Mouse (Mus musculus): ENCODE measurements around the gene Zmynd19. TPM values are rescaled to one million over a fixed set of nuclear protein-coding genes. Genes with fewer than 3 reads are reported as not detected.

The Zmynd19 gene
- 10 to 100 TPM; 36.4 to 39.1 TPM for total RNA-seq (2021)
- long read RNA-seq, transcript Zmynd19-201 (6 exons, 3,903 nt), result major isoform, 5 of 10 reads
- long read RNA-seq, partial matches to known transcripts, result 0 of 10 reads
- long read RNA-seq, other reads (novel, unspliced or antisense), result 5 of 10 reads

- peak; percentile 97 to 98 for DNase-seq (ENCODE audit: low spot score in 2 of 2)
These were observed at the start of gene Zmynd19 for GRCm38 (mm10) chr2:24949421-24950188. TSS of gene Zmynd19 (plus strand) at chr2:24949792.

GRCm38 (mm10) chr2:24901055-24901454 lies 48.5 kb upstream of the Zmynd19 start:
- peak in 1 of 2 experiments; percentile 45 for DNase-seq (ENCODE audit: low spot score in 2 of 2)

- no peak for DNase-seq (ENCODE audit: low spot score in 2 of 2)
These were observed 46.6 kb upstream of the Zmynd19 start for GRCm38 (mm10) chr2:24902999-24903398.

GRCm38 (mm10) chr2:24904823-24905652 lies 44.6 kb upstream of the Zmynd19 start:
- no peak for DNase-seq (ENCODE audit: low spot score in 2 of 2)

- peak in 1 of 2 experiments; percentile 44 for DNase-seq (ENCODE audit: low spot score in 2 of 2)
These were observed 43.9 kb upstream of the Zmynd19 start for GRCm38 (mm10) chr2:24905653-24906155.

GRCm38 (mm10) chr2:24910481-24910880 lies 39.1 kb upstream of the Zmynd19 start:
- DNase-seq (ENCODE audit: low spot score in 2 of 2), result no peak

GRCm38 (mm10) chr2:24912189-24912588 lies 37.4 kb upstream of the Zmynd19 start:
- DNase-seq (ENCODE audit: low spot score in 2 of 2), result no peak

GRCm38 (mm10) chr2:24912589-24912988 lies 37.0 kb upstream of the Zmynd19 start:
- no peak for DNase-seq (ENCODE audit: low spot score in 2 of 2)

- DNase-seq (ENCODE audit: low spot score in 2 of 2), result no peak
These were observed 34.8 kb upstream of the Zmynd19 start for GRCm38 (mm10) chr2:24914762-24915161.

- peak; percentile 91 to 96 for DNase-seq (ENCODE audit: low spot score in 2 of 2)
These were observed 30.4 kb upstream of the Zmynd19 start, which contains the start of gene Ehmt1 for GRCm38 (mm10) chr2:24918930-24919838. TSS of gene Ehmt1 (minus strand) at chr2:24919614.

- DNase-seq (ENCODE audit: low spot score in 2 of 2), result no peak
These were observed 29.8 kb upstream of the Zmynd19 start for GRCm38 (mm10) chr2:24919839-24920175.

GRCm38 (mm10) chr2:24923561-24923960 lies 26.0 kb upstream of the Zmynd19 start:
- no peak for DNase-seq (ENCODE audit: low spot score in 2 of 2)

- DNase-seq (ENCODE audit: low spot score in 2 of 2), result no peak
These were observed 24.3 kb upstream of the Zmynd19 start for GRCm38 (mm10) chr2:24925284-24925683.

- no peak for DNase-seq (ENCODE audit: low spot score in 2 of 2)
These were observed 23.1 kb upstream of the Zmynd19 start for GRCm38 (mm10) chr2:24926345-24926964.

GRCm38 (mm10) chr2:24926965-24927358 lies 22.6 kb upstream of the Zmynd19 start:
- DNase-seq (ENCODE audit: low spot score in 2 of 2), result no peak

- no peak for DNase-seq (ENCODE audit: low spot score in 2 of 2)
These were observed 21.6 kb upstream of the Zmynd19 start for GRCm38 (mm10) chr2:24927810-24928479.

GRCm38 (mm10) chr2:24929119-24929518 lies 20.5 kb upstream of the Zmynd19 start:
- no peak for DNase-seq (ENCODE audit: low spot score in 2 of 2)

- no peak for DNase-seq (ENCODE audit: low spot score in 2 of 2)
These were observed 20.0 kb upstream of the Zmynd19 start for GRCm38 (mm10) chr2:24929593-24929992.

GRCm38 (mm10) chr2:24934441-24934963 lies 15.1 kb upstream of the Zmynd19 start:
- no peak for DNase-seq (ENCODE audit: low spot score in 2 of 2)

All from layer of hippocampus, adult 18-20 months (tissue).